20 mouse cellular contexts compared by ENCODE assay signal in genomic region chr15:79422715-79423243, GRCm38 (mm10).
"Had no signal": no experiment of that assay in that cellular context is flagged by ENCODE, and none has a peak within 500 bp of the region (broad histone marks: within the 10 kb centered on the region; RNA-seq: fewer than 3 reads in every experiment).

No protein-coding gene starts in this region.

- H3K27ac ChIP-seq: lung, embryonic 15.5 days; macrophage; midbrain, embryonic 13.5 days; midbrain, embryonic 15.5 days; neural tube, embryonic 13.5 days; neural tube, embryonic 15.5 days had no signal

- H3K4me3 ChIP-seq: lung, embryonic 15.5 days; megakaryocyte, embryonic 14.5 days; midbrain, embryonic 13.5 days; midbrain, embryonic 15.5 days; neural tube, embryonic 13.5 days; neural tube, embryonic 15.5 days had no signal

- ATAC-seq: lung, postnatal 0 days; midbrain, embryonic 13.5 days; midbrain, embryonic 15.5 days had no signal

- H3K4me1 ChIP-seq: lung, embryonic 15.5 days; midbrain, embryonic 13.5 days; midbrain, embryonic 15.5 days; neural tube, embryonic 13.5 days; neural tube, embryonic 15.5 days had no signal

- H3K4me2 ChIP-seq: lung, embryonic 15.5 days; midbrain, embryonic 11.5 days; midbrain, embryonic 13.5 days; midbrain, embryonic 15.5 days; neural tube, embryonic 13.5 days; neural tube, embryonic 15.5 days had no signal

- H3K9me3 ChIP-seq: lung, embryonic 15.5 days; megakaryocyte, embryonic 14.5 days; midbrain, embryonic 13.5 days; midbrain, embryonic 15.5 days; neural tube, embryonic 13.5 days; neural tube, embryonic 15.5 days had no signal

- H3K9ac ChIP-seq: lung, embryonic 15.5 days; midbrain, embryonic 13.5 days; midbrain, embryonic 15.5 days; neural tube, embryonic 13.5 days; neural tube, embryonic 15.5 days had no signal

- H3K27me3 ChIP-seq: lung, embryonic 15.5 days; megakaryocyte, embryonic 14.5 days; midbrain, embryonic 13.5 days; midbrain, embryonic 15.5 days; neural tube, embryonic 13.5 days; neural tube, embryonic 15.5 days had no signal

- DNase-seq: lung, adult 2 months; lung, postnatal 14 days; lung, postnatal 36 days; retina, postnatal 1 day; right cerebral cortex, adult 18-20 months; right cerebral cortex, postnatal 25 days; right cerebral cortex, postnatal 4 days; spleen, adult 18-20 months; thymus, adult 18-20 months; thymus, postnatal 14 days; thymus, postnatal 36 days had no signal
